Mouse (Mus musculus) hindbrain, embryonic 11.5 days (tissue): ENCODE data around the gene Olfr823. TPM values are rescaled to one million over a fixed set of nuclear protein-coding genes. Genes with fewer than 3 reads are reported as not detected.

ENCODE experiments used
- polyA plus RNA-seq: library from polyadenylated mRNA; unstranded; fragments of >200 nt; fragmentation: Nextera tagmentation; extraction: Ambion mirVana; gene quantifications from 2 replicates; pipeline ENCODE4 v1.2.1, GENCODE M21; 2014

Olfr823 gene
- polyA plus RNA-seq, 1 experiment from 2014 or later: not detected

Other genes starting within 250 kb of the Olfr823 start
- gene Olfr814, start 235.5 kb downstream of the Olfr823 start, polyA plus RNA-seq: not detected in 2 replicates
- not detected in 2 replicates for gene Olfr815, start 209.5 kb downstream of the Olfr823 start, polyA plus RNA-seq
- gene Olfr816, start 199.8 kb downstream of the Olfr823 start, polyA plus RNA-seq: not detected in 2 replicates
- not detected in 2 replicates for gene Olfr818, start 166.3 kb downstream of the Olfr823 start, polyA plus RNA-seq
- gene Olfr819, start 148.1 kb downstream of the Olfr823 start, polyA plus RNA-seq: not detected in 2 replicates
- not detected in 2 replicates for gene Olfr247, start 139.2 kb downstream of the Olfr823 start, polyA plus RNA-seq
- not detected in 2 replicates for gene Gm10310, start 130.3 kb downstream of the Olfr823 start, polyA plus RNA-seq
- gene Olfr820, start 102.8 kb downstream of the Olfr823 start, polyA plus RNA-seq: not detected in 2 replicates
- not detected in 2 replicates for gene Olfr821, start 85.0 kb downstream of the Olfr823 start, polyA plus RNA-seq
- gene Olfr822, start 44.2 kb downstream of the Olfr823 start, polyA plus RNA-seq: not detected in 2 replicates
- not detected in 2 replicates for gene Olfr824, start 14.6 kb upstream of the Olfr823 start, polyA plus RNA-seq
- not detected in 2 replicates for gene Olfr825, start 51.4 kb upstream of the Olfr823 start, polyA plus RNA-seq
- not detected in 2 replicates for gene Olfr826, start 68.8 kb upstream of the Olfr823 start, polyA plus RNA-seq
- gene Olfr827, start 99.0 kb upstream of the Olfr823 start, polyA plus RNA-seq: not detected in 2 replicates
- 22.3 and 23.3 TPM in 2 replicates for gene Neurod4, start 164.9 kb upstream of the Olfr823 start, polyA plus RNA-seq
- gene Tespa1, start 207.5 kb upstream of the Olfr823 start, polyA plus RNA-seq: 0.18 and 0.26 TPM in 2 replicates